Mouse (Mus musculus) heart, postnatal 25 days (tissue): ENCODE data around the gene Eya2. TPM values are rescaled to one million over a fixed set of nuclear protein-coding genes. Genes with fewer than 3 reads are reported as not detected.

Source experiments
- DNase-seq: peaks from one replicate; pipeline ENCODE4 v3.0.0; 2022; ENCODE audit warnings: low spot score
- intact Hi-C: fragments of 180-260 bp; cut with DNase I; formaldehyde crosslinking; loops from one replicate; pipeline ENCODE4 v1.15.1; 2025
- total RNA-seq, 2 experiments: library from RNA; stranded (reverse); gene quantifications; 2 replicates each; pipeline ENCODE4 v1.2.3; 2021

Eya2 gene
- total RNA-seq, 2 experiments from 2014 or later: 1.4 to 1.8 TPM

DNA sequence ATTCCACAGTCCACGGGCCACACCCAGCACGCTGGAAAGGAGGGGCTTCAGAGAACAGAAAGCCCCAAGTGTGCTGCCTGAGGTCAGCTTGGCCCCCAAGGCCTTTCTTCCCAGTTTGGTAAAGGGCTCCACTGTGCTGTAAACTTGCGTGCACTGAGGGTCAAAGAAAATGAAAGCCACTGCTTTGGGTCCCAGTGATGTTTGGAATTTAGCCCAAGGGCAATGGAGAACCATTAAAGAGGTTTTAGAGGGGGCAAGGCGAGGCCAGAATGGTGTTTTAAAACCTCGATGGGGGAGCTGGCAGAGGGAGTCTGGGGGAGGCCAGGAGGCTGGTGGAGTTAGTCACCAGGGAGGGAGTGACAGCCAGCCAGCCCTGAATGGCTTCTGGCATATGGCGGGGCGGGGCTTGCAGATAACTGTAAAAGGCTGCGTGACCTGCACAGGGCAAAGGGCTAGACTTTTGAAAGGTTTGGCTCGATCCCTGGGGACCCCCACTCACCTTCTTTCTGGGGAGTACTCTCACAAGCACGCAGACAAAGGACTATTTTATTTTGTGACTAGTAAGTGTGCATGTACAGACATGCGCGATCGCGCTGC is 47.2 kb downstream of the Eya2 start:
- no peak for DNase-seq
- intact Hi-C loops: no loop called here

DNA sequence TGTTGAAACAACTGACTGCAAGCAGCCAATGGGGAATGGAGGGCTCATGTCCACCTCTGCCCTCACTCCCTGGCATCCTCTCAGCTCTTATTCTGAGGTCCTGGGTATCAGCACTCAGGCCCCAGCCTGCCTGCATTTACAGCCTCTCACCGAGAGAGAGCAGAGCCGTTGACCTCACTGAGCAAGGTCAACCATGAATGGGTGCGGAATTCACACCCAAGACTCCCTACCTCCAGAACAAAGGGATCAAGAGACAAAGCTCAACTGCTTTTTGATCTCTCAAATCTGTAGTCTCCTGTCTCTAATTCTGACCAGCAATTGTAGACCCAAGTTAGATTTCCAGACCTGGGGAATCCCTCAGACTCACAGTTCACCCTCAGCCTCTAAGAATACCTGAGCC is 48.8 kb downstream of the Eya2 start:
- DNase-seq: no peak
- intact Hi-C loops: no loop called here

DNA sequence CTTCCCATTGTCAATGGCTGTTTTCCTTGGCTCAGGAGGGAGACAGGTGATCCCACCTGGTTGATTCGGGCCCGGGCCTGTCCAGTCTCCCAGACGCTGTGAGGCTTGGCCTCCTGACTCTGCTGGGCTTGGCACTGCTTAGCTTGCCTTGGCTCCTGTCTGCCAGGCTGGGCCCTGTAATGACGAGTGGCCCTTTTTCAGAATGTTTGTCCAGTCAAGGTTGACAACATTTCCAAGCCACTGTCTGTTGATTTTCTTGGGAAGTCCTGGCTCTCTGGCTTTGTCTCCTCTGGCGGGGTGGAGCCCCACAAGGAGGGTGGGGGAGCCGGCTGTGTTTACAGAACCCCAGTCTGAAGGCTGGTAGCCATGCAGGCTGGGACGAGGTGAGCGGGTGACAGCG is 49.2 kb downstream of the Eya2 start:
- no peak for DNase-seq
- intact Hi-C loops: no loop called here

DNA sequence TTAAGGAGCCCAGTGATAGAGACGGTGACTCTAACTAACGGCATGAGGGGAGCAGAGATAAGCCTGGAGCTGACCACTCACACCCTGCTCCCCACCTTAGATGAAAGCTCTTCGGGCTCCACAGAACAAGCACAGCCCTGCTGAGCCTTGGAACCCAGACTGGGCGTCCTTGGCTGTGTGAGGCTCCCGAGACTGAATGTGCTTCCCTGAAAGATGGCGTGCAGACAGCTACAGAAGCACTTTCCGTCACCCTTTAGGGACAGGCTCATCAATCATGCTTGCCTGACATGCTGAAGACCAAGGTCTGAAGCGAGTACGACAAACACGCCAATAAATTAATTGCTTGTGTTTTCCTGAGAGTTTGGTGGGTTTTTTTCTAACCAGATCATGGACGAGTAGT is 56.2 kb downstream of the Eya2 start:
- DNase-seq: no peak
- intact Hi-C loops: no loop called here

DNA sequence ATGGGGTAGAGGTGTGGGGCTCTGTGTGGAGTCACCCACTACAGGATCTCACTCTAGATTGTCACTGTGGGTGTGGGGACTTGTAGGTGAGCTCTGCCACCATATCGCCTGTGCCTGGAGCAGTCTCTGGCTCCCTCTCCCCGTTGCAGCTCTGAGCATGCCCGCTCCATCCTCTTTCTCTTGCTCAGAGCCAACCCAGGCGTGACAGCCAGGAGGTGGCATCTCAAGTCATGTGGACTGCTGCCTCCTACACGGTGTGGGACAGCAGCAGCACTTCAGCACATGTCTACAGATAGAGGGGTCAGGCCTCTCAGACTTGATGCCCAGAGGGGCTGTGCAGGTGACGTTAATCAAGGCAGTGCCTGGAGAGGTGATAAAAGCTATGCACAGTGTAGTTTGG is 57.4 kb downstream of the Eya2 start:
- no peak for DNase-seq
- intact Hi-C loops: no loop called here

DNA sequence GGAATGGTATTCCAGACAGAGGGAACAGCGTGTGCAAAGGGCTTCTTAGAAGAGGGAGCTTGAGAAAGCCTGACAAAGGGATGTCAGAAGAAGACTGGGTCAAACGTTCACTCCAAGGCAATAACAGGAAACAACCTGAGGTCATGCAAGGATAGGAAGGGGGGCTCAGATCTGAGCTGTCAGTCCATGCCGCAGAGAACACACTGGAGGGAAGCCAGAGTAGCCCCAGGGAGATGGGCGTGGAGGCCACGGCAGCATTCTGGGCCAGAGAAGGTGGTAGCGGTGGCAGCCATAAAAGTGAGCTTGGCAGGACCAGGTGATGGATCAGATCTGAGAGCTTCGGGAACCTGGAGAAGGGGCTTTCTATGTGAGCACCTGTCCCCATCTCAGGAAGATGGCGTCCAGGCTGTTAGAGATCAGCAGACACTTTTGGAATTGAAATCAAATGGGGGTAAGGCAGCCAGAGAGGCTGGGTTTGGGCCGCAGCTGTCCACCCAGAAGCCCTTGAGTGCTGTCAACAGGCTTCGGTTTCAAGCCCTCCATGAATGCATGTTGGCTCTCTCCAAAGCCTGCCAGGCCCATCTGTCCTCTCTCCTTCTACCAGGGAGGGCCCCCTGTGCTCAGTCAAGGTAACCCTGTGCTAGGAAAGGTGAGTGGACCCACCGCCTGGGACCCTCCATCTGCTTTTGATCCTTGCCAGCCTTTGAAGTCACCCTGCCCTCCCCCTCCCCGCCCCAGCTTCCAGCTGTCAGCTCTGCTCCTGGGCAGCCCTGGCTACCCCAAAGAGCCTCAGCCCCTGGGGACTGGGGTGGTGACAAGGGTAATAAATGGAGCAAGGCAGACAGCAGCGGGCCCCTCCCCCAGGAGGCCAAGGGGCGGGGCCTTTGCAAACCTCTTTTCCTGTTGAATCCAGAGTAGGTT is 58.4 kb downstream of the Eya2 start:
- intact Hi-C loops: no loop called here
- peak; percentile 20 for DNase-seq

DNA sequence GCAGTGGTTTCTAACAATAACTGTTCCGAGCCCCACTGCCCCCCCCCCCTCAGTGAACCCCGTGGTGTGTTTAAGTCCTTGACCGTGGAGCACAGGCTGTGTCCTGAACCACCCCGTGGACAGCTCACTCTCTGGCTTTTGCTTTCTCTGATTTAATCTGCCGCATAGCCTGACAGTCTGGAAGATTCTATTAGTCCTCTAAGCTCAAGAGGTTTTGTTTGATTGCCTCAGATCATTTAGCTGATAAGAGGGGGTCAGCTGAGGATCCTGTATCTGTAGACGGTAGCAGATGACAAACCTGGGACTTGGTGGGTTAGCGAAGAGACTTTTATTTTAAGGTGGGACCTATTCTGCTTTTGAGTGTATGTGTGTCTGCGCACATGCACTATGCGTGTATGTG is 59.3 kb downstream of the Eya2 start:
- intact Hi-C loops: no loop called here
- DNase-seq: no peak

DNA sequence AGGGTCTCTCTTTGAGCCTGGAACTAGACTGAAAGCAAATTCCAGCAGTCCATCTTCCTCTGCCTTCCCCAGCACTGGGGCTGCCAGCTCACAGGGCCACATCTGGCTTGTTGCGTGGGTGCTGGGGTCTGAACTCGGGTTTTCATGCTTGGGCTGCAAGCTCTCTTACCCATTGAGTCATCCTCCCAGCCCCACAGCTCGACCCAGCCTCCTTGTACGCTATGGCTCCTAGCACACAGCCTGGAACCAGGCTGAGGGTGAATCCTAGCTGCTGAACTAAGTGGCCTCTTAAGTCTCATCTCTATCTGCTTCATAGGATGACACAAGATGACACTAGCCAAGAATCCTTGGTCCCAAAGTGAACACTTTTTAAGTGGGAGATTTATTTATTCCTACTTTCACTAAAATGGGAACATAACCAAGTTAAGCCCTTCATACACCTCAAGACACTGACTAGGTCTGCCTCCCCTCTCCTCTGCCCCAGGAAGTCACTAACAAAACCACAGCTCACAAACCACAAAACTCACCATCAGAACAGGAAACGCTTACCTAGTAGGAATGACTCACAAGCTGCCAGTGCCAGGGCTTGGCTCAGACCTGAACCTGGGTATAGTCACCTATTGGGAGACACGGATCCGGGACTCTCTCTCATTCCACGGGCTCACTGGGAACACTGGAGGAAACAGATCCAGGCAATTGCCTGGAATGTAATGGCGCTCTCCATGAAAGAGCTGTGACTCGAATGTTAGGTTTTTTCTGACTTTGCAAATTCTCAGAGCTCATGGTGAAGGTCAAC is 60.1 kb downstream of the Eya2 start:
- intact Hi-C loops: no loop called here
- no peak for DNase-seq

DNA sequence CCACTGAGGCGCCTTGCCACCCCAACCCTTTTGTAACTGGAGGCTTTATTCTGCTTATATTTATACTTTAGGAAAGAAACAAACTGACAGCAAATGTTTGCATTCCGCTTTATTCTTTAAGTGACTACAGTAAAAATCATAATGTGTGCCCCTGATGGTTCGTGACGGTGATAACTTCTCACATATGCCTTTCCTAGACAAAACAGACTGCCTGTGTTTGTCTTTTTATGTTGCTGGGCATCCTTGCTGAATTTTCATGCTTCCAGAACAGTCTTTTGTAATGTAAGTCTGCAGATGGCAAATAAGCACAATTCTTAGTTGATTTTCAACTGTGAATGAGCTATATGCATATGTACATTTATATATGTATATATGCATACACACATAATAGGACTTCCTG is 61.7 kb downstream of the Eya2 start:
- intact Hi-C loops: no loop called here
- DNase-seq: no peak

DNA sequence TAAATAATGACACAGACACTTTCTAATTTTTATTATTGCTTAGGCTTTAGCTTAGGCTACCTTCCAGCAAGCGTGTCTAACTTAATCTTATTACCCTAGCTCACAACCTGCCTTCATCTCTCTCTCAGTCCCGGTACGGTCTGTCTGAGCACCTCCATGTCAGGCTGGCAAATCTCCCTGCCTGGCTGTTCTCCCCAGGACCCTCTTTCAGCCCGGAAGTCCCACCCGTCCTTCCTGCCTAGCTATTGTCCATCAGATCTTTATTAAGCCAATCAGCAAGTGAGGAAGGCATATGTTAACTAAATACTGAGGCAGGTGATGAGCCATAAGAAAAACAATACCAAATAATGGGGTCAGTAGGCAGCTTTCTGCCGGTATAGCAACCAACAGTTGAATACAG is 62.1 kb downstream of the Eya2 start:
- DNase-seq: no peak
- intact Hi-C loops: no loop called here

DNA sequence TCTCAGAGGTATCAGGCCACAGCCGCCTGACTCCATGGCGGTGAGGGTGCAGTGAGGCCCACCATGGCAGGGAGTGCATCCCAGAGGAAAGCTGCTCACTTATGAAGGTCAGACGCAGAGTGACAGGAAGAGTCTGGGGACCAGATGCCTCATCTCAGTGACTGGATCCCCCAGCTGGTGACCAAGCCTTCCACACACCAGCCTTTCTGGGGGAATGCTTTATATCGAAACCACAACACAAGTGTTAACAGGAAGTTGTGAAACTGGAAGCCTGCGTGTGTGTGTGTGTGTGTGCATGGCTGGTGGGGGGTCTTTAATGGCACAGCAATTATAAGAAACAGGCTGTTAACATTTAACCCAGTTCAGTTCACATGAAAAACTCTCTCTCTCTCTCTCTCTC is 64.7 kb downstream of the Eya2 start:
- DNase-seq: no peak
- intact Hi-C loops: no loop called here

DNA sequence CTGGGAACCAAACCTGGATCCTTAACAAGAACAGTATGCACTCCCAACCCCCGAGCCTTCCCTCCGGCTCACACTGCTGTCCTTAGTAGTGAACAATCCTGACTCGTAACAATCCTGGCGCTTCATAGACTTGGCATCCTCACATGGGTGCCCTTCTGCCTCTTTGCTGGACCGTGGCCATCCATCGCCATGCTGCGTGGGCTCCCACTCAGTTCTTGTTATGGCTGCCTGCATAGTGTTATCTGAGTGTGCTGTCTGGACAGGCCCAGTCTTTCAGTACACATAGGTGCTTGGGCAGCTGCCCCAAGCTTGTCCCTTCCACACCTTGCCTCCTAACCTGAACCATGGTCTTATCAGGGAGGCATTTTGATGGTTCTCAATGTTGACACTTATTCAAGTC is 68.4 kb downstream of the Eya2 start:
- DNase-seq: no peak
- intact Hi-C loops: no loop called here

DNA sequence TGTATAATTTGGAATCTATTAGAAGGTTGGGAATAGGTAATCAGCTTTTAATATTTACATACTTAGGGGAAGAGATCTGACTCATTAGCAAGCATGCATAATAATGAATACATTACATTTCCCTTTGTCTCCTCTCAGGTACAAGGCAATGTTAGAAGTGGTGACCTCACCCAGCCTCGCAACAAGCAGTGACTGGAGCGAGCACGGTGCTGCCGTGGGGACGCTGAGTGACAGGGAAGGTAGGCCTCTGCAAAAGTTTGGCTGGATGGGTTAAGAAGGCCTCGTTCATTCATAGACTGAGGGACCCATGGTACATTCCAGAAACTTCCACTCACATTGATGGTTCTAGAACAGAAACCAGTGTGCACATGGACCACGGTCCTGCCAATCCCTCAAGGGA is 69.8 kb downstream of the Eya2 start:
- intact Hi-C loops: no loop called here
- no peak for DNase-seq

DNA sequence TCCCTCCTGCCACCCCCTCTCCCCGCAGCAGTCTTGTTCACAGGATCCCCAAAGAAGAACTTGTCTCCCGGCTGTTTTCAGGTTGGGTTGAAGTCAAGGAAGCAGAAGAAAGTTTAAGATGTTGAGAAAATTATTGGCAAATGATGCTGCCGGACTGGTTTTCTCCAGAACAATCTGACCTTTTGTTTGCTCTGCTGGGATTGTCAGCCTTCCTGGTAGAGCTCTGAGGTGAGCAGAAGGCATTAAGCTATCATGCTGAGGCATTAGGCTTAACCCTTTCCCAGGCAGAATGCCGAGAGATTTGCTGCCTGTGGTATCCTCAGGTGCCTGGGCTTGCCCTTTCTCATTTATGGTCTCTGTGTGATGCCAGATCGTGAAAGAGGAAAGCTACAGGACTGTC is 70.3 kb downstream of the Eya2 start:
- intact Hi-C loops: no loop called here

DNA sequence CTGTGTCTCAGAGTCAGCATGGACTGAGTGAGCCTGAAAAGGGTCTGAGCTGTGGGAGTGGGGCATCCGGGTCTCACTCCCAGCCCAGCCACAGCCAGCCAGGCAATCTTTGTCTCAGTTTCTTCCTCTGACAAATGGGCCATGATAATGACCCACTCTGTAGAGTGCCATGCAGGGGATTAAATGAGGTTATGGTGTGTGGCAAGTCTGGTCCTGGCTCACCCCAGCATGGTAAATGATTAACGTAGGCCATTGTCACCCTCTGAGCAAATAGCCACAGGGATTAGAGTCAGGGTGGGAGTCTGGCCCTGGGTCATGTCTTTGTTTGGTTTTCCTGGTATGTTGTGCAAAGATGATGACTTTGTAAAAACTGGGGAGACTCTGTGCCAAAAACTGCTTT is 72.3 kb downstream of the Eya2 start:
- intact Hi-C loops: no loop called here
- DNase-seq: no peak

More for the DNA sequence above, 70.3 kb downstream of the Eya2 start:
- DNase-seq: no peak

DNA sequence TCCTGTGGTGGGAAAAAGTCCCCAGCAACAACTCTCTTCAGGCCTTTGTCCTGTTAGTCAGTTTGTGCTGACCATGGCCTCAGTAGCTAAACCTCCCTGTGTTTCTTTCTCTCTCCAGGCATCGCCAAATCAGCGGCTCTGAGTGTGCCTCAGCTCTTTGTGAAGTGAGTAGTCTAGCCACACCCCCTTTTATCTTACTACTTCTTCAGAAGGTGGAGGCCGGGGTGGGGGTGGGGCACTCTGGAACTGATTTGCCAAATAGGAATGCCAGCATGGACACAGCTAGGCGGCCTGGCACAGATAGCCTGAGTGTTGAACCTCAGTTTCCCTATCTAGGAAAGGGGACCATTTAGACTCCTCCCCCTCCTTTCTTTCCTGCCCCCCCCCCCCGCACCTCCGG is 87.9 kb downstream of the Eya2 start:
- intact Hi-C loops: no loop called here
- DNase-seq: no peak

DNA sequence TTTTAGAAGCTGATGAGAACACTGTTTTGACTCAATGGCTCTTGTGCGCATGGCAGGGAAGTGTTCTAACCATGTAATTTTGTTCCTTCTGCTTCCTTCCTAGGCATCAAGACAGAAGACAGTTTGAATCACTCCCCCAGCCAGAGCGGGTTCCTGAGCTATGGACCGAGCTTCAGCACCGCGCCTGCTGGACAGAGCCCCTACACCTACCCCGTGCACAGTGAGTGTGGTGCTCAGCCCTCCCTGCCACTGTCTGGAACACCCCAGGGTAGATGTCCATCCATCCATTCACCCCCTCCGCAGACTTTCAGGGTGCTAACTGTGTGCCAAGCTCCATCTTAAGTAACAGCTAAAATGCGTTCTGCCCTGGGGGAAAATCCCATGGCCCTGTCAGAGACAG is 92.7 kb downstream of the Eya2 start:
- intact Hi-C loops: no loop called here
- no peak for DNase-seq

DNA sequence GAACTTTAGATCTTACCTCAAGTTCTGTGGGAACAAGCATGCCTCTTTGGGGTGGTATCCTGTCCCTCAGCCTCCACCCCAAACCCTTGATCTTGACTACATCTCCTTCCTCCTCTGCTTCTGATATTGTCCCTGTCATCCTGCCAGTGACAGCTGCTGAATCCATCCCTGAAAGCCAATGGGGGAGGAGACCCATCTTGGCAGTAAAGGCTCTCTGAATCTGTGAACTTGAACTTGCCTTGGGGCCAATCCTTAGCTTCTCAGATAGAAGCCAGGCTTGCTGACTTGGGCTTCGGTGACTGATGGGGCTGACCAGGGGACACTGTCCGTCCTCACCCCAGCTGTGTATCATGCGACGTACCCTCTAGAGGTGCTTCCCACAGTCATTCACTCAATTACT is 94.1 kb downstream of the Eya2 start:
- no peak for DNase-seq
- intact Hi-C loops: no loop called here

DNA sequence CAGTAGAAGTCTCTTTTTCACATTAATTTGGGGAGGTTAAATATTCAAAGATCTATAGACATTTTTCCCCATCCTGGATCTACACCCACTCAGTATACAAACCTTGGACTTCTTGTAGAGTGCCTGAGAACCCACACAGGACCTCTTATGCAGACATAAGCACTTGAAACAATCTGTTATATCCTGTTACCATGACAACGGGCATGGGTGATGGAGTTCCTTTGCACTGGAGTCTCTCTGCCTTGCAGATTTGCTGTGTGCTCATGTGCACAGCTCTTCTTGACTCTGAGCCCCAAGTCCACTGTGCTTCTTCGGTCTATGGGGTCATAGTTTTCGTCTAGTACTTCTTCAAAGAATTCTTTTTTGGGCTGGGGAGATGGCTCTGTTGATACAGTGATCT is 96.2 kb downstream of the Eya2 start:
- intact Hi-C loops: loop anchor here (10.0 kb wide), 1 partner anchor 66 kb away; no protein-coding TSS in a partner anchor
- no peak for DNase-seq

DNA sequence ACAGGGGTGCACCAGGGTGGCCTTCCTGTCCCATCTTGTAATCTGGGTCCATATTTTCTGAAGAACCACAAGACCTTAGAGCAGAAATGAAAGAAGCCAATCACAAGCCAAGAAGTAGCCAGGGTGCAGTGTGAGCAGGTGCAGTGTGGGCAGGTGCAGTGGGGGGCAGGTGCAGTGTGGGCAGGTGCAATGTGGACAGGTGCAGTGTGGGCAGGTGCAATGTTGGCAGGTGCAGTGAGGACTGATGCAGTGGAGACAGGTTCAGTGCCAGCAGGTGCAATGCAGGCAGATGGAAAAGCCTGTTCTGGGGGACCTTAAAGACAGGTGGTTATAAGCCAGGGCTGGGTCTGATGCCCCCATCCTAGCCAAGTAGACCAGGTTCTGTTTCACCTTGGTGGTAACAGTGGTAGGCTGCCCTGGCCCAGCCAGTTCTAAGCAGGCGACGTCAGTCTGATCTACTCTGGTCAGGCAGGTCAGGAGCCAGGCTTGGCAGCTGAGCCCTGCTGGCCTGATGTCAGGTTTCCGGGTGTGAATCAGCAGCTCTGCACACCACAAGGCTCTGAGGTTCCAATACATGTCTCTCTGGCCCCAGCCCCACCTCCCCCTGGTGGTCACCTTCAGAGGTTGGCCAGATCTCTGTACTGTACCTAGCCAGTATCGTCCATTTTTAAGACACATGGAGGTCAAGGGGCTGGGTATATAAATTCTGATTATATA is 98.3 kb downstream of the Eya2 start:
- intact Hi-C loops: loop anchor here (10.0 kb wide), 1 partner anchor 68 kb away; no protein-coding TSS in a partner anchor
- peak; percentile 17 for DNase-seq
